Comparison of ENCODE assay signal across 8 mouse cellular contexts in genomic region chr9:113792651-113793512, GRCm38 (mm10). TPM values are rescaled to one million over a fixed set of nuclear protein-coding genes. Genes with fewer than 3 reads are reported as not detected.
A peak's percentile ranks its signal among the peaks of the same experiment; 100 is the strongest.
DNase-seq lines count a peak whose midpoint lies in the region; ATAC-seq and TF ChIP-seq lines count a peak whose summit lies in the region.

No protein-coding gene starts in this region.

- H3K36me3 ChIP-seq in forebrain, embryonic 14.5 days (ENCODE audit: control insufficient read depth, insufficient read depth, low read length) = no peaks in the 10 kb centered on the region
- H3K36me3 ChIP-seq in heart, postnatal 0 days (replicated peaks; ENCODE audit: control insufficient read depth, insufficient read depth, low read length) = no peaks in the 10 kb centered on the region
- no peaks in the 10 kb centered on the region for H3K36me3 ChIP-seq in liver, embryonic 12.5 days
- no peaks in the 10 kb centered on the region for H3K36me3 ChIP-seq in myocyte (ENCODE audit: control insufficient read depth, insufficient read depth)
- H3K36me3 ChIP-seq in stomach, embryonic 15.5 days = no peaks in the 10 kb centered on the region

- under 1% methylated on average over 17 of the region's 17 CpGs for WGBS in forebrain, embryonic 14.5 days
- 1% methylated on average over 17 of the region's 17 CpGs for WGBS in heart, postnatal 0 days
- 9% methylated on average over 17 of the region's 17 CpGs for WGBS in liver, embryonic 12.5 days (ENCODE audit: insufficient replicate concordance)
- 3% methylated on average over 17 of the region's 17 CpGs for WGBS in stomach, embryonic 15.5 days

- TF ChIP-seq POLR2A in myocyte (IDR thresholded peaks at IDR 0.05; ENCODE audit: insufficient read length, low read depth) = no peak

- H3K9ac ChIP-seq in forebrain, embryonic 14.5 days (ENCODE audit: low read length) = peak overlapping the region; percentile 73
- peak overlapping the region; percentile 55 for H3K9ac ChIP-seq in heart, postnatal 0 days (replicated peaks; ENCODE audit: low read depth, low read length)
- H3K9ac ChIP-seq in liver, embryonic 12.5 days = peak overlapping the region; percentile 46
- H3K9ac ChIP-seq in stomach, embryonic 15.5 days = no peak overlapping the region; the same call in 1 of the 2 replicates

- no peak; the same call in 1 of the 2 replicates for TF ChIP-seq EP300 in heart, postnatal 0 days (IDR thresholded peaks at IDR 0.05; ENCODE audit: low read depth)

- no peak overlapping the region for H3ac ChIP-seq in myocyte (ENCODE audit: control insufficient read depth, insufficient read length)

- H3K27ac ChIP-seq in forebrain, embryonic 14.5 days (ENCODE audit: low read depth, low read length) = peak overlapping the region; percentile 94
- peak overlapping the region; percentile 69 for H3K27ac ChIP-seq in heart, postnatal 0 days (ENCODE audit: low read depth)
- 0 out of 2 replicates have a peak overlapping the region, but pooled peaks have one; percentile 50 for H3K27ac ChIP-seq in liver, embryonic 12.5 days
- peak overlapping the region; percentile 80 for H3K27ac ChIP-seq in stomach, embryonic 15.5 days

- peak overlapping the region; percentile 74 for H3K4me2 ChIP-seq in forebrain, embryonic 14.5 days (ENCODE audit: low read length)
- peak overlapping the region; percentile 58 for H3K4me2 ChIP-seq in heart, postnatal 0 days (ENCODE audit: low read depth, low read length)
- peak overlapping the region; percentile 64 for H3K4me2 ChIP-seq in liver, embryonic 12.5 days
- peak overlapping the region; percentile 34 for H3K4me2 ChIP-seq in myocyte (ENCODE audit: low read depth)
- peak overlapping the region; percentile 60 for H3K4me2 ChIP-seq in stomach, embryonic 15.5 days

- no peaks in the 10 kb centered on the region for H3K27me3 ChIP-seq in forebrain, embryonic 14.5 days (replicated peaks; ENCODE audit: control insufficient read depth, insufficient read depth, low read length)
- no peaks in the 10 kb centered on the region for H3K27me3 ChIP-seq in heart, postnatal 0 days (ENCODE audit: control insufficient read depth, insufficient read depth, low read length)
- no peaks in the 10 kb centered on the region for H3K27me3 ChIP-seq in liver, embryonic 12.5 days (replicated peaks)
- no peaks in the 10 kb centered on the region for H3K27me3 ChIP-seq in myocyte (ENCODE audit: control insufficient read depth, insufficient read depth, insufficient read length)
- no peaks in the 10 kb centered on the region for H3K27me3 ChIP-seq in stomach, embryonic 15.5 days (replicated peaks)

- ATAC-seq in cerebellum, adult (ENCODE audit: insufficient number of reproducible peaks, low FRiP score, low TSS enrichment) = peak; percentile 93; the same call in 1 of the 2 replicates
- ATAC-seq in forebrain, embryonic 14.5 days = peak; percentile 98
- ATAC-seq in heart, postnatal 0 days (ENCODE audit: insufficient read depth, low read depth) = peak; percentile 85
- peak; percentile 80 for ATAC-seq in liver, embryonic 12.5 days
- ATAC-seq in stomach, embryonic 15.5 days (ENCODE audit: insufficient read depth, low FRiP score, low read depth) = peak; percentile 80; the same call in 1 of the 2 replicates

- no peaks in the 10 kb centered on the region for H3K9me3 ChIP-seq in forebrain, embryonic 14.5 days (replicated peaks; ENCODE audit: control insufficient read depth, low read length)
- H3K9me3 ChIP-seq in heart, postnatal 0 days (replicated peaks; ENCODE audit: control insufficient read depth, low read length) = no peaks in the 10 kb centered on the region
- H3K9me3 ChIP-seq in liver, embryonic 12.5 days (replicated peaks) = no peaks in the 10 kb centered on the region
- H3K9me3 ChIP-seq in stomach, embryonic 15.5 days = no peaks in the 10 kb centered on the region

- DNase-seq in CD4-positive, CD25-positive, alpha-beta regulatory T cell, adult 2 months (ENCODE audit: low read depth, low spot score) = peak; percentile 66
- peak; percentile 96 for DNase-seq in forebrain, embryonic 14.5 days (ENCODE audit: low spot score)
- peak; percentile 73 for DNase-seq in heart, postnatal 0 days (ENCODE audit: low spot score)
- DNase-seq in kidney, postnatal 25 days = peak; percentile 69 to 84

- peak overlapping the region; percentile 41 for H3K4me3 ChIP-seq in forebrain, embryonic 14.5 days (ENCODE audit: low read depth, low read length)
- peak overlapping the region; percentile 51 for H3K4me3 ChIP-seq in heart, postnatal 0 days (ENCODE audit: low read depth, low read length)
- peak overlapping the region; percentile 42 for H3K4me3 ChIP-seq in liver, embryonic 12.5 days
- no peak overlapping the region for H3K4me3 ChIP-seq in myocyte
- H3K4me3 ChIP-seq in stomach, embryonic 15.5 days (replicated peaks) = peak overlapping the region; percentile 40

- H3K4me1 ChIP-seq in forebrain, embryonic 14.5 days (ENCODE audit: control insufficient read depth, insufficient read depth, low read length) = peaks cover 16% of the 10 kb centered on the region
- peaks cover 11% of the 10 kb centered on the region for H3K4me1 ChIP-seq in heart, postnatal 0 days (ENCODE audit: control insufficient read depth, insufficient read depth)
- H3K4me1 ChIP-seq in liver, embryonic 12.5 days = peaks cover 32% of the 10 kb centered on the region
- 0 out of 2 replicates have a peak, but pooled peaks cover 8% of the 10 kb centered on the region for H3K4me1 ChIP-seq in stomach, embryonic 15.5 days

- no peaks in the 10 kb centered on the region for H3K79me2 ChIP-seq in myocyte (ENCODE audit: control insufficient read depth, insufficient read depth)

- TF ChIP-seq CTCF in heart, postnatal 0 days (IDR thresholded peaks at IDR 0.05; ENCODE audit: low read depth) = no peak

TF ChIP-seq in myocyte, 11 proteins besides CTCF, POLR2A, EP300 and RAD21:
- peak in 2 of 3 experiments; percentile 31 to 69 for TF ChIP-seq MYOD1 (IDR thresholded peaks at IDR 0.05; ENCODE audit: control insufficient read depth in 1 of 3, insufficient read length in 2 of 3, low read depth in 2 of 3)
- TF ChIP-seq MAX (IDR thresholded peaks at IDR 0.05; ENCODE audit: low read depth) = no peak
- peak in 2 of 3 experiments; percentile 58 to 65 for TF ChIP-seq MYOG (IDR thresholded peaks at IDR 0.05; ENCODE audit: control insufficient read depth in 1 of 3, insufficient read depth in 1 of 3, insufficient read length in 2 of 3, low read depth in 2 of 3)

RNA-seq across cellular contexts. Expression of gene Clasp2, which starts 51.6 kb away (rescaled TPM):
- 86.2 and 124 TPM in 2 replicates for polyA plus RNA-seq in forebrain, embryonic 14.5 days (2014; fragmentation: Nextera tagmentation; extraction: Ambion mirVana)
- total RNA-seq in heart, postnatal 0 days (2014; rRNA removed; ENCODE audit: low replicate concordance) = 39.7 and 46.0 TPM in 2 replicates
- polyA plus RNA-seq in heart, postnatal 0 days (2015; fragmentation: Nextera tagmentation; extraction: Ambion mirVana) = 15.4 and 15.8 TPM in 2 replicates
- polyA plus RNA-seq in liver, embryonic 12.5 days (2016; fragmentation: Nextera tagmentation; extraction: Ambion mirVana) = 23.1 and 24.2 TPM in 2 replicates
- 6.6 TPM for polyA plus RNA-seq in myocyte (2012; fragmentation: generic; extraction: Trizol)
- polyA plus RNA-seq in stomach, embryonic 15.5 days (2015; fragmentation: Nextera tagmentation; extraction: Ambion mirVana) = 24.9 and 25.9 TPM in 2 replicates
